Mouse (Mus musculus) E14TG2a.4 (cell line): ENCODE results near the gene Gm49416.
"Not testable (repeated sequence)": the region's sequence is repeated elsewhere in the genome, so short reads cannot be mapped to it uniquely, and the experiment has no call there.

ENCODE experiments used
- CTCF ChIP-seq: conservative IDR thresholded peaks from 2 replicates; pipeline ENCODE4 v1.5.1; 2014; ENCODE audit warnings: low read length
- POU5F1 ChIP-seq: IDR thresholded peaks from 2 replicates; pipeline ENCODE4 v1.6.1; 2014; ENCODE audit warnings: low read length, borderline replicate concordance

DNA sequence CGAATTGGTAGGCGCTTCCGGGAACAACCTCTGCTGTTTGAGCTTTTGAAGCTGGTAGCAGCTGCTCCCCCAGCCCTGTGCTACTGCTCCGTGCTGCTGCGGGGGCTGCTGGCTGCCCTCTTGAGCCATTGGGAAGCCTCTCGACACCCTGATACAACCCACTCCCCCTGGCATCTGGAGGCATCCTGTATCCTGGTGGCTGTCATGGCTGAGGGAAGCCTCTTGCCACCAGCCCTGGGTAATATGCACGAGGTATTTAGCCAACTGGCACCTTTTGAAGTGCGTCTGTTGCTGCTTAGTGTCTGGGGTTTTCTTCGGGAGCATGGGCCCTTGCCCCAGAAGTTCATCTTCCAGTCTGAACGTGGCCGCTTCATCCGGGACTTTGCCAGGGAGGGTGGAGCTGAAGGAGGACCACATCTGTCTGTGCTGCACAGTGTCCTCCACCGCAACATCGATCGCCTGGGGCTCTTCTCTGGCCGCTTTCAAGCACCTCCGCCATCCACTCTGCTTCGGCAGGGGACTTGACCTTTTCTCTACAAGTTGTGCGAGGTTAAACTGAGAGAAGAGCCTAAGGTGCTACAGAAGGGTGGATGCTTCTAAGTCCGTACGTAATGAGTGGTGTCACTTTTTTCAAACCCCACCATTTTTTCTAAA is 8.6 kb downstream of the Gm49416 start:
- not testable (repeated sequence) for TF ChIP-seq CTCF, POU5F1
